Mouse (Mus musculus): Measurements from ENCODE around the gene Wnk2.

The Wnk2 gene

DNA sequence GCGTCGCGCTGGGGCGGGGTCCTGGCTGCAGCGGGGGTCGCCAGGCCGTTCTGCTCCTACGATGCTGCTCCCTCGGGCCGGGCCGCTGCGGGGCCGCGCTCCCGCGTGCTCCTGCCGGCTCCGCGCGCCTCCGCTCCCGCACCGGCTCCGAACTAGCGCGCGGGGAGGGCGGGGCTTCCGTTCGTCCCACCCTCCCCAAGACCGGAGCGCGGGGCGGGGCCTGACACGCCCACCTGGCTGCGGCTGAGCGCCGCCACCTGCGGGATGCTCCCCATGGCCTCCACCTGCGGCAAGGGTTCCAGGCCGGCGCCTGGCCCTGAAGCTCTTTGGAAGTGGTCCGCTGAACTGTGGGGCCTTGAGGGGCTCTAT lies at the start of gene Wnk2:
Wnk2 (minus strand) TSS at position 157 of the 369 bp plus-strand sequence.
- DNase-seq (ENCODE audit: low spot score): no peak

DNA sequence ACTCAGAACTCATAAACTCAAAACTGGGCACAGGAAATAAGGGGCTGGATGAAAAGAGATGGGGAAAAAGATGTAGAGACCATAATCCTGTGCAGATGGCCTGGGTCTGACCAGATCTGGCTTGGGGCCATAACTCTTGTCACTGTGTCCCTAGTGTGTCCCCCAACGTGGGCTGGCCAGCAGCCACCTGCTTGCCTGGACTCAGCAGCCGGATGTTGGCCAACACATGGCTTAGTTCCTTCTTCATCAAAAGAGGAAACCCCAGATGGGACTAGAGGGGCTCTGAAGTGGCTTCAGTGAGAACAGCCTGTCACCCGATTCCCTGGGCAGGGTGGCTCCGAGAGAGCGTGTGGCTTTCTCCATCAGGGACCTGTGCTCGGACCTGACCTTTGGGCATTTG lies 49.0 kb upstream of the Wnk2 start:
- DNase-seq (ENCODE audit: low spot score): no peak

DNA sequence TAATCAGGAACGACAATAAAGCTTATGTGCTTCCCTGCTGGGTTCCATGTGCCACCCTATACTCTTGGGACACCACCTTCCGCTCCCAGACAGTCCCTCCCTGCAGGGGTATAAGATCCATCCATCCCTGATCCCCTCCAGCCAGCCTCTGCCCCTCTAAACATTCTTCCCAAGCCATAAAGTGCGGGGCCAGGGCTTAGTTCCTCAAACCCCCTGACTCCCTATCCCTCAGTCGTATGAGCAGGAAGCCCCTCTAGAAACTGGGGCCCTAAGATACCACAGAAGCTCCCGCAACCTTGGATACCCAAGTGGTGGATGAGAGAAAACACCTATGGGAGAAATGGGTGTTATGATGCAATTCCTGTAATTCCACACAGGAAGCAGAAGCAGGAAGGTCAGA lies 48.4 kb upstream of the Wnk2 start:
- no peak for DNase-seq (ENCODE audit: low spot score)

DNA sequence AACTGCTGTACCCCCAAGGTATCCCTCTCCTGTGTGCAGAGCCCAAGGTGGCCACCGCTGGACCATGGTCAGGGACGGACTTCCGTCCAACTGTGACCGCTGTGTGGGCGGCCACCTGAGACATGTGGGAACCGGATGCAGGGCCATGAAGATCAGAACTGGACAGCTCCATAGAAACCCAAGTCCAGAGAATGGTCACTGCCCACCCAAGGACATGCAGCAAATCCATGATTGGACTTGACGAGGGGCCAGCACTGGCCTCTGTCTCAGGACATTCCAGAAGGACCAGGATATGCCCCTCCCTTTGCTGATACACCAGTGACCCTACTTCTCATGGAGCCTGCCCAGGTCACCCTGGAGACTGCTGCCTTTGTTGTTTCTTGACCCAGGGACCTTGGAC lies 47.8 kb upstream of the Wnk2 start:
- DNase-seq (ENCODE audit: low spot score): no peak

DNA sequence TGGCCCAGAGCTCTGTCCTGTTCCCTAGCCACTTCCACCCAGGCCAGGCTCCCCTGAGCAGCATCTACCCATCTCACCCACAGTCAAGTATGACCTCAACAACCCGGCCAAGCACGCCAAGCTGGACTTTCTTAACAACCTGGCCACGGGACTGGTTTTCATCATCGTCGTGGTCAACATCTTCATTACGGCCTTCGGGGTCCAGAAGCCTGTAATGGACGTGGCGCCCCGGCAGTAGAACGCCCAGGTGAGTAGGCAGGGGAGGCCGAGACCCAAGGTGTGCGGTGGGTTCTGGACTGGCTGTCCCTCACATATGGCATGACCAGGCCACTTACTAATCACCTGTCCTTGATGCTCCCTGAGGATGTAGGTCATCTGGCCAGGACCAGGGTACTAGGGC lies 47.0 kb upstream of the Wnk2 start:
- DNase-seq (ENCODE audit: low spot score): no peak

DNA sequence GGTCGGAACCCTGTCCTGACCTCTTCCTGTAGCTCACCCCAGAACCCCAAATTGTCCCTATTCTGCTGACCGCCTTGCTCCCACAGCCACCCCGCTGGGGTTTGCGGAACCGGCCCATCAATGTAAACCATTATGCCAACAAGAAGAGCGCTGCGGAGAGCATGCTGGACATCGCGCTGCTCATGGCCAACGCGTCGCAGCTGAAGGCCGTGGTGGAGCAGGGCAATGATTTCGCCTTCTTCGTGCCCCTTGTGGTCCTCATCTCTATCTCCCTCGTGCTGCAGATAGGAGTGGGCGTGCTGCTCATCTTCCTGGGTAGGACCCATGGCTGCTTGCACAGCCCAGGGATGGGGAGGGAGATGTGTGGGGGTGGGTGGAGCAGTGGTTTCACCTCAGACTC lies 45.8 kb upstream of the Wnk2 start:
- no peak for DNase-seq (ENCODE audit: low spot score)

DNA sequence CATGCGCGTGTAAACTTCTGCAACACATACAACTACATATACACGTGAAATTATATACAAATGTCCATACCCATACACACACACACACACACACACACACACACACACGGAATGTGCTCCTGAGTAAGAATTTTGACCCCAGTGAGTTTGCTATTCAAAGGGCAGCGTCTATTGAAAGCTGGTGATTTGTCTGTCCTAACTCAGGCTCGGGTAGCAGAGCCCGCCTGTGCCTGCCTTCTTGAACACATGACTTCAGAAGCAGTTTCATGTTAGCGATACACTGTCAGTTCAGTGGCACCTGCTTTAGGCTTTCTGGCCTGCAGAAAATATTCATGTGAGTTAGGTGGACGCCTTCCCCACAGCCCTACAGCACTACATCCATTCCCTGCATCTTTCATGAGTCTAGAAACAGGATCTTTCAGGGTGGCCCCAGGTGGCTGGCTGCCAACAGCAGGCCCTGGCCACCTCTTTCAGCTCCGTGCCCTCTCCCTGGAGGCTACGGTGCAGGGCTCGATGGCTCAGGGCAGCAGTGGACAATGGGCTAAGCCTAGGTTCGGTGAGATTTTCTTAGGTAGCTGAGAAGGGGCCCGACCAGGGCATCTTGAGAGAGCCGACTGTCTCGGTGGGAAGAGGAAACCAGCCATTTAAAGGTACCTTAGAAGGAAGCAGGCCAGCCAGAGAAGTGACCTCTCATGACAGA lies 44.5 kb upstream of the Wnk2 start:
- no peak for DNase-seq (ENCODE audit: low spot score)

DNA sequence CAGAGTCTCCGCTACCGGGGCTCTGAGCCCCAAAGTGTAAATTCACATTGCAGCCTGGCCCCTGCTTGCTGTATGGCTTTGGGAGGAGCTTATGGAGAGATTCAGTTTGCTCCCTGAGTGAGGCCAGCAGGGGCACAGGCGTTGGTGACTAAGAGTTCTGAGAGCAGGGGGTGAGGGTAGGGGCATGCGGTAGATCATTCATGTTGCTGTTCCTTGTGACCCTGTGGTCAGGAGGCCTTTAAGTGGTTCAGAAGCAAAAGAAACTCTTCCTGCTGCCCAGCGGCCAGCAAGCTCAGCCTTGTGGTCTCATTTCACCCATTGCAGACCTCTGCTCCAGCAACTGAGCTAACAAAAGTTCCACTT lies 43.8 kb upstream of the Wnk2 start:
- DNase-seq (ENCODE audit: low spot score): no peak

DNA sequence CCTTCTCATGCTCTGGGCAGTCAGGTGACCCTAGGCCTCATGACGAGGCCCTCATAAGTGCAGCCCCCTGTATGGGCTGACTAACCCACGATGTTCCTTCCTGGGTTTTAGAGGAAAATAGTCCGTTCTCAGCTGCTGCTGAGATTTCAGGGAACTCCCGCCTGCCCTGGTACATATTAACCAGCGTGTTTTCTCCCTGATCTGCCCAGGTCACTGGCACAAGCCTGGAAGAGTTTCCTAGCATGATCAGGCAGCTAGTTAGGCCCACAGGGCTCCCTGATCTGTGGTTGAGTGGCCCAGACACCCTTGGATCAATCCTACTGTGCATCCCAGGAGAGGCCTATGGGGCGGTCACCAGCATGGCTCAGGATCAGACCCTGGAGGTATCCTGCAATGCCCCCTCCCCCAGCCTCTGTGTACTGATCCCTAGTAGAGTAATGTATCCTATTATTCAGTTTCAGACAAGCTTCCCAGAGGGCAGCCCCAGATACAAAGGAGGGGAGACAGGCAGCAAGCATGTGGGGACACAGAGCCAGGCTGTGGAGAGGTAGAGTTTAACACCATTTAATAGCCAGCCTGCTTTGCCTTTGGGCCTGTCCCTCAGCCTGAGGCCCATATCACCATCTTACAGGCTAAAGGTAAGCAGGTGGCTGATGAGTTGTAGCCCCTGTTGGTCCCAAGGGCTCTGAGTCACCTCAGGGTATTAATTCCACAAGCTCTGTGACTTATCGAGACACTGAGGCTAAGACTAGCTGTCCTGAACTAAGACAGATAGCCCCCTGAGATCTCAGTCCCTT lies 43.3 kb upstream of the Wnk2 start:
- DNase-seq (ENCODE audit: low spot score): no peak

DNA sequence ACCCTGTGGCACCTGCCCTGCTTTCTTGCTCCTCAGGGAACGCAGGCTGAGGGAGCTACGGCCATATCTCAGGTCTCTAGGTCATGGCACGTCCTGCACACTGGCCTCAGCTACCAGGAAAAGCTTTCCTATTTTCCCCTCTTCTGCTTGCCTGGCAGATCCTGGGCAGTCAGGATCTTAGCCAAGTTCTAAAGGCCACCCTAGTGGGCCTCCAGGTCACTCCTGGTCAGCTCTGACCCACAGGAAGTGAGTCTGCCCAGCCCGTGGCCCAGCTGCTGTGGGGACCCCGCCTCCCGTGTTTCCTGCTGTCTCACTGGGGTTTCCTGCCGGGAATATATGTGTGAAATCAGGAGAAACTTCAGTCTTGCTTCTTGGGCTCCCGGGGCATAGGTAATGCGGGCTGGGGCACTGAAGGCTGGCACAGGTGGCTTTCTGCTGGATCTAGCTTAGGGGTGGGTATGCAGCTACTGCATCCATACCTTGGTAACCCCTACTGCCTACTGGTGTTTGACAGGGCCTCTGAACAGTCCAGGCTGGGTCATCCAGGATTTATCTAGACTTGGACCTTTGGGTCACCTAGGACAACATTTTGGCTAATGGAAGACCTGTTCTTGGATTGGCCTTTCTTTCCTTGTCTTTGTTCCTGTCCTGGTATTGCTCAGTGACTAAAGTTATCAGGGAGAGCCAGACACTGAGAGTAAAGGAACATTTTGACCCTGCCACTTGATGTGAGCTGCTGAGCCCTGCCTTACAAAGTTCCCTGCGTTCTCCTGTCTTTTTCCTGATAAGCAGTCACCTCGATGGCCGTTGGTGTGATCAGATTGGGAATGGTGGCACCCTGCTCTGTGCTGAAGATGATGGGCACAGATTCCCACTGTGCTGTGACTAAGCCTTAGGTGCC lies 42.4 kb upstream of the Wnk2 start:
- no peak for DNase-seq (ENCODE audit: low spot score)

DNA sequence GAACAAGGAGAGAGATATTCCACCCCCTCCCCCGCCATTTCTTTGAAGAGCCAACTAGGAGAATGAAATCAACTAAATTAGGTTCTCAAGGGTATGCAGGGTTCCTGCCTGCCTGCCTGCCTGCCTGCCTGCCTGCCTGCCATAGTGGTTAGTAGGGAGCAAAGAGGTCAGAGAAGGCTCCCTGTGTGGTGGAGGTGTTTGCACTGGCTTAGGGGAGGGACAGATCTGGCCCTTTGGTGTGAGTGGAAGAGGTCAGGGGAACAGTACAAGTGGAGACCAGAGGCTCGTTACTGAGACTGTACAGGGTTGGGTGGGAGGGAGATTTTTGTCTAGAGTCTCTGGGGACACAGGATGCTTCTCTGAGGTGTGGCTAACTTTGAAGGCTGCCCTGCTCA lies 41.1 kb upstream of the Wnk2 start:
- no peak for DNase-seq (ENCODE audit: low spot score)

DNA sequence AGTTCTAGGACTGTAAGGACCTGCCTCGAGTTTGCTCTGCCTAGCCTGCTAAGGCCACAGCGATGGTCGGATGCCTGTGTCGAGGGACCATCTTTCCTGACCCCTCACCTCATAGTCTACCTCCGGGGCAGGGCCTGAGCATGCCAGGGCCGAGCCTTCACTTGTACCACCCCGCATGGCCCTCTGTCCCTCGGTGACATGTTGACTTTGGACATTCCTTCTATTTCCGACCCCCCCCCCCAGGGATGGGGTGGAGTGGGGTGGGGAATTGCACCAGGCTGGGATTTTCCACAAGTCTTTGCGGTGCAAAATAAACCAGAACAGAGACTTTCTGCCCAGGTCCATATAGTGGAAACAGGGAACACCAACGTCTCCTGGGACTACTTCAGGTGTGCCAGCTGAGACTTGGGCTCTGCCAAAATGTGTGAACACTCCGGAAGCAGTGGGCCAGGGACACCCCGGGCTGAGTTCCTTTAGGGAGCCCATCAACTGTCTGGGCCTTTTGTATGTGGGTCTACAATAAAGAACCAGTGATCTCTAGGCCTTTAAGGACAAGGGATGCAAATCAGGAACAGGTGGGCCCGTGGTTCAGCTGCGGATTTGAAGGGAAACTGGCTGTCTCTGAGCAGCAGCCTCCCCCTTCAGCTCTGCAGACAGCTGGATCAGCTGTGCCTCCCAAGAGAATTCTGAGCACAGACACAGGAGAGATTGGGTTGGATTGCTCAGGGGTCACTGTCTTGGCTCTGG lies 40.6 kb upstream of the Wnk2 start:
- DNase-seq (ENCODE audit: low spot score): peak; percentile 41

DNA sequence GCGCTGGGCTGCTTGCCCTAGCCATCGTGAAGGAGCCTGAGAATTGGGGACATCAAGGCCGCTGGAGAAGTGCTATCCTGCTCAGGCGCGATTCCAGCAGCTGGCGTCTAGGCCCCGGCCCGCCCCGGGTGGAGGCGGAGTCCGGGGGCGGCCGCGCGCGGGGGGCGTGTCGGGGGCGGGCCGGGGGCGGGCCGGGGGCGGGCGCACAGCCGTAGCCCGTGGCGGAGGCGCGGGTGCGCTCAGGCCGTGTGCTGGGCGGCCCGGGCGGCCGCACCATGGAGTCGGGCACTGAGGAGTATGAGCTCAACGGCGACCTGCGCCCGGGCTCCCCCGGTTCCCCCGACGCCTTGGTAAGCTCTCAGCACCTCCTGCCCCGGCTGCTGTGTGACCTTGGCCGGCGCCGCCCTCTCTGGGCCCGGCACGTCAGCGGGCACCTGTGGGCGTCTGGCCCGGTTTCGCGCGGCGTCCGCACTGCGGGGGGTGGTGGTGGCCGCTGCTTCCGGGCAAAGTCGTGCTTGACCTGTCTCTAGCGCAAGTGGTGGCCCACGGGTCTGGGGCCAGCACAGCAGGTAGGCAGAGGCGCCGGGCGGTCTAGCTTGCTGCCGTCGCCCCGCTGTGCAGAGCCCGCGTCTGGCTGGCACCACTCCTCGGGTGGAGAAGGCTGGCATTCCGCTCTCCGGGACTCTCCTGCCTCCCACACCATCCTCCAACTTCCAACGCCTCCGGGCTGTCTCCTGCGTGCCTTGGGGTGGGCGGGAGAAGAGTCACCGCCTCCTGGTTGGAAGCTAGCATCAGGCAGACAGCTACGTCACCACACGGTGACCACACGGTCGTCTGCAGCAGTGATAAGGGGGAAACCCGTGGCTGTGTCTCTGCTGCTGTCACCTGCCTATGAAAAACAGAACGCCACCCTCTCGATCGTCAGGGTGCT lies 39.7 kb upstream of the Wnk2 start, which contains the start of gene Ninj1:
Ninj1 (plus strand) TSS at position 198 of the 931 bp plus-strand sequence.
- peak; percentile 87 for DNase-seq (ENCODE audit: low spot score)

DNA sequence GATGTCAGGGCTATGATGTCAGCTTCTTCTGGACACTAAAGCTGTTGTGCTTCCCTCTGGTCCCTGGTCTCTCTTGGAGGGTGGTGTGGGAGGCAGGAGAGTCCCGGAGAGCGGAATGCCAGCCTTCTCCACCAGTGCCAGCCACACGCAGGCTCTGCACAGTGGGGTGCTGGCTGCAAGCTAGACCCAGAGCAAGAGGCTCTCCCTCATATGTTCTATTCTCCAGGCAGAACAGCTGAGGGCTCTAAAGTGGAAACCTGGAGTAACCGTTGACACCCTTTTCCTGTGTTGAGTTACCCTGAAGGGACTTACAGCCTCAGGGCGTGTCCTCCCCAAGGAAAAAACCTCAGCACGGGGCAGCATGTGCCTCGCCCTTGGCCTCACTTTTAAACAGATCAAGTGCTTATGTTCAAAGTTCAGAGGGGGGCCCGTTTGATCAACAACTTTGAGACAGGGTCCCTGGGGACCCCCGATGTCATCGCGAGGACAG lies 39.0 kb upstream of the Wnk2 start:
- no peak for DNase-seq (ENCODE audit: low spot score)

DNA sequence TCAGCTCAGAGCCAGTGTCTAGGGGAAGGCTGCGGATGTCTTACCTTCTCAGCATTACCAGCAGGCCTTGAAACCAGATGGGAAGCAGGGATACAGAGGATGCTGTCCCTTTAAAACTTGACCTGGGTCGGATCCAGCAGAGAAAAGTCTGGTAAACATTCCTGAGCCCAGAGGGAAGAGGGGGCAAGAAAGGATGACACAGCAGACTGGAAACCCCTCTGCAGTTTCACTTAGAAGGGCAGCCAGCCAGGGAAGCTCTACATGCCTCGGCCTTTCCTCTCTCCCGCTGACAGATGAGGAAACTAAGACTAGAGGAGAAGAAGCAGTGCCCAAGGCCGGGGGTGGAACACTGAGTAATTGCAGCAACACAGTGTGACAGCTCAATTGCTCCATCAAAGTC lies 35.8 kb upstream of the Wnk2 start:
- DNase-seq (ENCODE audit: low spot score): no peak

DNA sequence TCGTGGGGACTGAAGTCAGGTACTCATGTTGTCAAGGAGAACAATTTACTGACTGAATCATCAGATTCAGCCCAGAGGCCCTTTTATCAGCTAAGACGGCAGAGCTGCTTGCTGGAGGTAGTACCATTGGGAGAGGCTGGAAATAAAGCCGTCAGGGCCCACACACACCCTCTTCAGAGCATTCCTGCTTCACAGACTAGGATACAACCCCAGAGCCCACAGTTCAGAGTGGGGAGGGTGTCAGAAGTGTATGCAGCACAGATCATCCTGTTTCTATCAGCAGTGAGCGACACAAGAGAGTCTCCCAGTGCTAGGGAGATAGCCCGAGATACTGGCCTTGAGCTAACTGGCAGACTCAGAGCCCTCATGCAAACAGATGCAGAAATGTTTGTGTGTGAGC lies 35.3 kb upstream of the Wnk2 start:
- no peak for DNase-seq (ENCODE audit: low spot score)

DNA sequence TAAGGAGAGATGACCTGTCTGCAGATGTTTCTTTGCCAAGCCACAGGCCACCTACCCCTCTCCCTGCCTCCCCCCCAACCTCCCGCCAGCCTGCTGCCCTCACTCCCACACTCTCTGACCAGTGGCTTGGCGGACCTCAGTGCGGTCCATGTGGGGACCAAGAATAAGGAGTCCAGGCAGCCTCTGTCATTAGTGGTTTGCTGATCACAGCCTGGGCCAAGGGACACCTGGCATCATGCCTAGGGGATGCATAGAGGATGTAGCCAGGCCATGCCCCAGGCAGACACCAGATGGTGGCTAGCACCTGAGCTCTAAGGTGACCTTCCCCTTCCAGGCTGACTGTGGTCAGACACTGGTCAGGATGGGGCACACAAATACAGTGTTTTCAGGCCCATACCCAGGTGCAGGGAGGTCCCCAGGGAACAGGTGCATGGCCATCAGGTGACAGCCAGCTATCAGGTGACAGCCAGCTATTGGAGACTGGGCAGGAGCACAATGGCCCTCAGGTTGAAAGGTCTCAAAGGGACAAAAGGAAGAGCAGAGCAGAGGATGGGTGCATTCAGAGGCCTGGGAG lies 33.7 kb upstream of the Wnk2 start:
- DNase-seq (ENCODE audit: low spot score): no peak

DNA sequence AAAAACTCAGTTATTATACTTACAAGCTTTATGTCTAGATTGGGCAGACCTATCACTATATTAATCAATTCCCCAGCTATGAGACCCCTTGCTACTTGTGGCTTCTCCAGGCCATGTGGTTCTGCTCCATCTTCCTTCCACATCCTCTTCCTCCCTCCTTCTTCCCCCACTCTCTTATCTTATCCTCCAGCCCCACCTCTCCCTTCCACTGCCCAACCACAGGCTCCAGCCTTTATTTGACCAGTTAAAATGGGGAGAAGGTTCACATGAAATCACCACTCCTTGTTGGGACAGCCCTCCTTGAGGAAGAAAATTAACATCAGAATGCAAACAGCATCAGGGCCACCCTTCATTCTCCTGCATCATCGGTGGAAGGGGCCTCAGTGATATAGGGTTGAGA lies 32.9 kb upstream of the Wnk2 start:
- DNase-seq (ENCODE audit: low spot score): no peak

DNA sequence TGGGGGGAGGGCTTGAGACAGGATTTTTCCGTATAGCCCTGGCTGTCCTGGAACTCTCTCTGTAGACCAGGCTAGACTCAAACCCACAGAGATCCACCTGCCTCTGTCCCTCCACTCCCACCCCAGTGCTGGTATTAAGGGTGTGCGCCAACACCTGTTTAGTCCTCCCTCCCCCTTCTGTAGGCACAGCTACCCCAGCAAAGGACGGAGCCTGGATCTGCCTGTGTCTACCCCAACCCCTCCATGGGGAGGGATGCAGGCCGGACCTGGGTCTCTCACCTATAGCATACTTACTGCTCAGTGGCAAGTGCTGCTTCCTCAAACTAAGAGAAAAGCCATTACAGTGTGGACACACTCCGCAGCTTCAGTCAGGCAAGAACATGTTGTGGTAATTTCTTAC lies 32.5 kb upstream of the Wnk2 start:
- no peak for DNase-seq (ENCODE audit: low spot score)

DNA sequence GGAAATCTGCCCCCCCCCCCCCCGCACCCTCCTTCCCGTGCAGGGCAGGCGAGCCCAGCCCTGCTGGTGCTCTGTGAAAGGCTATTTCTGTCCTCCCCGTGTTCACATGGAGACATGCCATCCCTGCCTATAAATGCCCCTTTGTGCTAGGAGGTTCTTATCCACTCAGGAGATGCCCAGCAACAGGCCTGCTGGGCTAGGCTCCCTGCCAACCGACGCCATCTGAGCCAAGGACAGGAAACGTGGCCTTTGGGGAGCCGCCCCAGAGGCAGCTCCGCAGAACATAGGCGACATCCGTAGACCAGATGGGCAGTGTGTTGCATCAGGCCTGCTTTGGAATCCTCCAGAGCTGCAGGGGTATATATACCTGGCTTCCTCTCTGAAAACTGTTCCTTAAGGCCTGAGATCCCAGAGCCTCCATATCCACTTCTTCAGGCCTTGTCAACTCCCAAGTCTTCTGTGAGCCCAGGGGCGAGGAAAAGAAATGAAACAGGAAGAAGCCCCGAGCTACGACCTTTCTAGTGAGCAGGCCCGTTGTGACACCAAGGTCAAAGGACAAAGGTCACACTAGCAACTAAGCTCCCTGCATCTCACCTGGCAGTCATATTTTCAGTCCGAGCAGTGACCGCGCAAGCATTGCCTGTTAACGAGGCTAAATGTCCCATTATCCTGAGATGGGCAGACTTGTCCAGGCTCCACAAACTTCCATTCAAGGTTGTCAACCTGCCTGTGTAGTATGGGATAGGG lies 31.2 kb upstream of the Wnk2 start:
- DNase-seq (ENCODE audit: low spot score): peak; percentile 91
